Mouse (Mus musculus) intestine, embryonic 14.5 days (tissue): Measurements from ENCODE around the gene Nrg3. TPM values are rescaled to one million over a fixed set of nuclear protein-coding genes. Genes with fewer than 3 reads are reported as not detected.
A peak's percentile ranks its signal among the peaks of the same experiment; 100 is the strongest.
"Not testable (repeated sequence)": the region's sequence is repeated elsewhere in the genome, so short reads cannot be mapped to it uniquely, and the experiment has no call there.

Source experiments
- ATAC-seq: fragments of 200-750 bp; cut with Nextera tagmentation; replicated peaks from 2 replicates; pipeline ENCODE4 v1.8.0; 2017; ENCODE audit warnings: low read depth, moderate number of reproducible peaks, moderate TSS enrichment, moderate library complexity; ENCODE audit not compliant: low FRiP score, low TSS enrichment
- DNase-seq: peaks from one replicate; pipeline ENCODE4 v3.0.0-alpha.2; 2018; ENCODE audit warnings: low spot score
- H3K27ac ChIP-seq: fragments of 300-500 bp; sonication (generic); 2 replicates; pipeline ENCODE4 v1.5.1; 2014; ENCODE audit warnings: low read depth, mild to moderate bottlenecking, control low read depth
- H3K27me3 ChIP-seq: fragments of 300-500 bp; sonication (generic); replicated peaks from 2 replicates; pipeline ENCODE4 v1.6.1; 2014; ENCODE audit warnings: low read length, control low read depth; ENCODE audit not compliant: control insufficient read depth, insufficient read depth
- H3K36me3 ChIP-seq: fragments of 300-500 bp; sonication (generic); 2 replicates; pipeline ENCODE4 v1.6.1; 2014; ENCODE audit warnings: low read length, control low read depth; ENCODE audit not compliant: control insufficient read depth, insufficient read depth
- H3K4me1 ChIP-seq: fragments of 300-500 bp; sonication (generic); replicated peaks from 2 replicates; pipeline ENCODE4 v1.6.1; 2014; ENCODE audit warnings: low read length, control low read depth, mixed read lengths; ENCODE audit not compliant: control insufficient read depth, insufficient read depth
- H3K4me2 ChIP-seq: fragments of 300-500 bp; sonication (generic); 2 replicates; pipeline ENCODE4 v1.6.1; 2014; ENCODE audit warnings: low read length
- H3K4me3 ChIP-seq: fragments of 300-500 bp; sonication (generic); 2 replicates; pipeline ENCODE4 v1.5.1; 2014; ENCODE audit warnings: low read depth, low read length, control low read depth, mixed read lengths
- H3K9ac ChIP-seq: fragments of 300-500 bp; sonication (generic); 2 replicates; pipeline ENCODE4 v1.6.1; 2014; ENCODE audit warnings: mild to moderate bottlenecking, low read length
- H3K9me3 ChIP-seq: fragments of 300-500 bp; sonication (generic); 2 replicates; pipeline ENCODE4 v1.6.1; 2016; ENCODE audit warnings: low read length, control low read depth; ENCODE audit not compliant: control insufficient read depth
- WGBS: fragments of 180-500 bp; shearing (Covaris S2); extraction: QIAGEN DNeasy Blood & Tissue Kit; methylation state at CpG from one replicate; pipeline ENCODE4 v1.1.7; 2014; 5-methylcytosine and 5-hydroxymethylcytosine counted together
- polyA plus RNA-seq: library from polyadenylated mRNA; unstranded; fragments of >200 nt; fragmentation: Nextera tagmentation; extraction: Ambion mirVana; gene quantifications from 2 replicates; pipeline ENCODE4 v1.2.1, GENCODE M21; 2014

The Nrg3 gene
- polyA plus RNA-seq, 1 experiment from 2014 or later = 0.88 TPM

DNA sequence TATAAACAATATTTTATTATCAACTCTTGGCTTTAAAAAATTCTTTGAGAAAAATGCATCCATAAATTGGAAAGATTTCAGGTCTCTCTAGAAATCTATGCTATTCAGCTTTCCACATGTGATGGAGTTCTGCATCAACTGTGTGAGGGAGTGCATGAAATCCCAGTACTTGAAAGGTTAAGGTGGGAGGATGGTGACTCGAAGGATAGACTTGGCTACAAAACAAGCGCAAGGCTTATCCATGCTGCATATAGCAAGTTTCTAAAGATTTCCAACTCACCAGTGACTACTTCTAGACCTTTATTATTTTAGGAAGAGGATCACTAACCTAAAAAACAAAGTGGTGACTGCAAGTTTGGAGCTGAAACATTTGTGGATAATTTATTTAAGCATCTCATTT, 343.1 kb downstream of the Nrg3 start:
- Histone ChIP-seq H3K9me3 (no peaks in the 10 kb centered on the region), H3K4me2 (no peak overlapping the region), H3K4me3 (no peak overlapping the region), H3K4me1 (no peaks in the 10 kb centered on the region), H3K36me3 (no peaks in the 10 kb centered on the region), H3K27ac (no peak overlapping the region), H3K27me3 (no peaks in the 10 kb centered on the region), H3K9ac (no peak overlapping the region)
- DNase-seq (no peak), ATAC-seq (no peak)
- 89% methylated on average over 2 of the region's 2 CpGs for WGBS

- no peak overlapping the region for H3K9ac ChIP-seq
- peak; percentile 47; the same call in 1 of the 2 replicates for ATAC-seq
Observed at GRCm38 (mm10) chr14:39117977-39118376, 354.9 kb downstream of the Nrg3 start.

DNA sequence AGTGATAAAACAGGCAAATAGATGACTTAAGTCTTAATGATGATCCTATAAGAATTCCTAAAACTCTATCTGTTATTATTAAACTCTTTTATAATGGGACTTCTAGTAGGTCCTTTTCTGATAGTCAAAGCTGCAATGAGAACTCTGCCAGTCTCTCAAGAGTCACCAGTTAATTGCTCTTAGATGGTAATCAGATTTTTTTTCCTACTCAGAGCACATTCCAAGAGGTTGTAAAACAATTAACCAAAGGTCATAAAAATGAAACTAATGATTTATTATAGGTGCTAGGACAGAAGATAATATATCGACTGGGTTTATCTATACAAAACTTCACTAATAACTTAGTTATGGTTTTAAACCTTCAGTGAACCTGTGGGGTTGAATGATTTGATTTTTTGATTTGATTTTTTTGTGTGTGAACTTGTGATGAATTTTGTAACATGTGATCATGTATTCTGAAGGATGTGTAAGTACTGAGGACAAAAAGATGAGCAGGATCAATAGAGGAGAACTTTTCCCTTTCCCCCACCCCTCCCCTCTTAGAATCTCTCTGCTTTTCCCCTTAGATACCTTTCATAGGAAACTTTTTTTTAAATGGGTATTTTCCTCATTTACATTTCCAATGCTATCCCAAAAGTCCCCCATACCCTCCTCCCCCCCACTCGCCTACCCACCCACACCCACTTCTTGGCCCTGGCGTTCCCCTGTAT, 356.2 kb downstream of the Nrg3 start:
- not testable (repeated sequence) for H3K36me3 ChIP-seq, H3K9ac ChIP-seq, H3K9me3 ChIP-seq, H3K27ac ChIP-seq, H3K4me2 ChIP-seq, ATAC-seq, H3K4me3 ChIP-seq, H3K27me3 ChIP-seq, H3K4me1 ChIP-seq, DNase-seq
- 57% methylated on average over 3 of the region's 3 CpGs for WGBS

More at GRCm38 (mm10) chr14:39117977-39118376, 354.9 kb downstream of the Nrg3 start:
- Histone ChIP-seq H3K27me3 (no peaks in the 10 kb centered on the region), H3K36me3 (no peaks in the 10 kb centered on the region), H3K4me3 (no peak overlapping the region), H3K4me2 (no peak overlapping the region), H3K4me1 (no peaks in the 10 kb centered on the region), H3K27ac (no peak overlapping the region), H3K9me3 (no peaks in the 10 kb centered on the region)
- WGBS = 50% methylated on average over 3 of the region's 3 CpGs
- no peak for DNase-seq

DNA sequence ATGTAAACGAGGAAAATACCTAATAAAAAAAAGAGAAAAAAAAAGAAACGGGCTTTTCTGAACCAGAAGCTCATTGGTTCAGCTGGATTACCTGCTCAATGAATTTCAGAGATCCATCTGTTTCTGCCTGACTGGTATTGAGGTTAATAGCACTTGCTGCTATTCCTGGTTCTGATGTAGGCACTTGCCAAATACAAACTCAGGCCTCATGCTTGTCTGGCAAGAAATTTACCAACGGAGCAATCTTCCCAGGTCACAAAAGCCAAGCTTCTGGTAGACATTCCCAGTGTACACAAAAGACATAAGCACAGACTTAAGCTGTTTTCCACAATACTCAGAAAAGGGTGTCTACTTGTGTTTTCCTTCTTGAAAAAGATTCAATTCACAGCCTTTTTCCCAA, 363.3 kb downstream of the Nrg3 start:
- Histone ChIP-seq H3K9me3 (no peaks in the 10 kb centered on the region), H3K27ac (no peak overlapping the region), H3K36me3 (no peaks in the 10 kb centered on the region), H3K4me3 (no peak overlapping the region), H3K27me3 (no peaks in the 10 kb centered on the region), H3K9ac (no peak overlapping the region), H3K4me2 (no peak overlapping the region), H3K4me1 (no peaks in the 10 kb centered on the region)
- ATAC-seq = no peak
- 83% methylated on average over 3 of the region's 3 CpGs for WGBS
- DNase-seq = no peak

DNA sequence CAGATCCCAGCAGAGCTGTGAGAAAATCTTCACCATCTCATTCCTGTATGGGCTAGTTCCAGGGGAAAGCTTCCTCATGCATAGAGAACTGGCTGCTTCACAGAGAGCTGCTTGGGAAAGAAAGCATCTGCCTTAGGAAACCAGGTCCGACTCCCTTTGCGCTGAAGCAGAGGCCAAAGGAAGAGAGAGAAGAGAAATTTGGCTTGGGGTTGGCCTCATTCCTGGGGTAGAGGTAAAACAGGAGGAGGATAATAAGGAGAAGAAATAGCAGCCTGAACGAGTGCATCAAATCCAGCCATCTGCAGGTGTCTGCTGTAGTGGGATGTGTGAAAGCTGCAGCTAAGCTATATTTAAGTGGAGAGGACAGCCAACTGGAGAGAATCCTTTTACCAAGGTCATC, 366.1 kb downstream of the Nrg3 start:
- Histone ChIP-seq H3K27me3 (no peaks in the 10 kb centered on the region), H3K27ac (no peak overlapping the region), H3K4me3 (no peak overlapping the region), H3K4me1 (no peaks in the 10 kb centered on the region), H3K4me2 (no peak overlapping the region), H3K9me3 (no peaks in the 10 kb centered on the region), H3K9ac (no peak overlapping the region), H3K36me3 (no peaks in the 10 kb centered on the region)
- DNase-seq (no peak), ATAC-seq (no peak)
- WGBS = 80% methylated on average over 3 of the region's 3 CpGs

DNA sequence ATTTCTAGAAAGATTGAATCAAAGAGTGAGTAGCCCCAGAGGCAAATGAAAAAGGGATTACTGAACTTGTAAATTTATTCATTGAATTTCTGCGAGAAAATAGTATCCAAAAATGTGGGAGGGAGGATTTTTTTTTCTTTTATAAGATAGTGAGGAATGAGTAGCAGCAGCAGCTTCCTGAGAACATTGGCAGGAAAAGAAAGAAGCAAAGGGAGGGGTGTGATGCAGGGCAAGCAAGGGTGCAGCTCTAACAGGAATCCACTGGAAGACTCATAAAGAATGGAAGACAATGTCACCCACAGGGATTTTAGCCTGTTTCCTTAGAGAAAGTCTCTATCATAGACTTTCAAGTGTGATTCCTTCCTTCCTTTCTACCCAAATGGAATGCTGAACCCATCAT, 377.7 kb downstream of the Nrg3 start:
- 69% methylated on average over 1 of the region's 1 CpGs for WGBS
- ATAC-seq = no peak
- Histone ChIP-seq H3K4me3 (no peak overlapping the region), H3K9me3 (no peaks in the 10 kb centered on the region), H3K27ac (no peak overlapping the region), H3K27me3 (no peaks in the 10 kb centered on the region), H3K9ac (no peak overlapping the region), H3K4me2 (no peak overlapping the region), H3K4me1 (no peaks in the 10 kb centered on the region), H3K36me3 (no peaks in the 10 kb centered on the region)
- DNase-seq = no peak

DNA sequence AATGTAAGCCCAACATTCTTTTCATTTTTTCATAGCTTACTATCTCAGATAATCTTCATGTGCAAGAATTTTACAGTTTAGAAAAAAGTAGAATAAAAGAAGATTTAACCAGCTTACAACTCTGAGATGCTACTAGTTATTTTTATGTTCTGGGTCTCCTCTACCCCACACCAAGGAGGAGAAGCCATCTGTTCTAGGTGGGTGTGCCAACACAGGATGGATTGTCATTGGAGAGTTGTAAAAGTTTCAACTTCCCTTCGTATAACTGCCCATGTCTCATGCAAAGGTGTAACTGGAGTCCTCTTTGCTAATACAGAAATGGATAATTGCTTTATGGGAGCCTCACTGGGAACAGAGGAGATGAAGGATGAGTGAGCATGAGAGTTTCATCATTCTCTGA, 393.4 kb downstream of the Nrg3 start:
- DNase-seq (no peak), ATAC-seq (no peak)
- no peak overlapping the region for H3K4me3 ChIP-seq
- WGBS = 59% methylated on average over 1 of the region's 1 CpGs
- H3K36me3 ChIP-seq = no peaks in the 10 kb centered on the region
- no peaks in the 10 kb centered on the region for H3K4me1 ChIP-seq
- H3K9me3 ChIP-seq = no peaks in the 10 kb centered on the region
- no peak overlapping the region for H3K27ac ChIP-seq
- H3K27me3 ChIP-seq = no peaks in the 10 kb centered on the region
- H3K4me2 ChIP-seq = no peak overlapping the region
- no peak overlapping the region for H3K9ac ChIP-seq

DNA sequence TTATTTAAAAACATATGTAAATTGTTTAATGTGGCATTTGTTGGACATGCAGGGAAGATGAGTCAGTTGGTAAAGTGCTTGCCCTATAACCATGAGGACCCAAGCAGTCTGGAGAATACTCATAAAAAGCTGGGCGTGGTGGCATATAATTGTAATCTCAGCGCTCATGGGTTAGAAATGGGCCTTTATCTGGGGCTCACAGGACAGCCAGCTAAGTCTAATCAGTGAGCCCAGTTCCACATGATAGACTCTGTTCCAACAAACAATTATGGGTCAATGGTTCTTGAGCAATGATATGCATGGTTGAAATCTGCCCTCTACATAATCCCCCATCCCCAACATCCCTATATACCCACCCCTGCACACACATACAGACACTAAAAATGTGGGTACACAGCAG, 421.3 kb downstream of the Nrg3 start:
- H3K27me3 ChIP-seq = no peaks in the 10 kb centered on the region
- H3K4me2 ChIP-seq = no peak overlapping the region
- no peaks in the 10 kb centered on the region for H3K4me1 ChIP-seq
- H3K9me3 ChIP-seq = no peaks in the 10 kb centered on the region
- H3K4me3 ChIP-seq = no peak overlapping the region
- WGBS = 78% methylated on average over 2 of the region's 2 CpGs
- H3K36me3 ChIP-seq = no peaks in the 10 kb centered on the region
- no peak for ATAC-seq
- no peak overlapping the region for H3K27ac ChIP-seq
- no peak for DNase-seq
- no peak overlapping the region for H3K9ac ChIP-seq

- Histone ChIP-seq H3K4me3 (no peak overlapping the region), H3K9ac (no peak overlapping the region), H3K4me1 (no peaks in the 10 kb centered on the region), H3K9me3 (no peaks in the 10 kb centered on the region), H3K4me2 (no peak overlapping the region), H3K36me3 (no peaks in the 10 kb centered on the region), H3K27me3 (no peaks in the 10 kb centered on the region), H3K27ac (no peak overlapping the region)
- WGBS = 64% methylated on average over 2 of the region's 2 CpGs
- no peak for DNase-seq
- no peak for ATAC-seq
Observed at GRCm38 (mm10) chr14:39049021-39049420, 423.9 kb downstream of the Nrg3 start.
